Mouse (Mus musculus) liver (tissue): ENCODE measurements around the gene Hps6.

Experiments
- DNase-seq: peaks from one replicate; pipeline ENCODE4 v3.0.0-alpha.2; 2020; ENCODE audit warnings: mixed read lengths

Gene Hps6

DNA sequence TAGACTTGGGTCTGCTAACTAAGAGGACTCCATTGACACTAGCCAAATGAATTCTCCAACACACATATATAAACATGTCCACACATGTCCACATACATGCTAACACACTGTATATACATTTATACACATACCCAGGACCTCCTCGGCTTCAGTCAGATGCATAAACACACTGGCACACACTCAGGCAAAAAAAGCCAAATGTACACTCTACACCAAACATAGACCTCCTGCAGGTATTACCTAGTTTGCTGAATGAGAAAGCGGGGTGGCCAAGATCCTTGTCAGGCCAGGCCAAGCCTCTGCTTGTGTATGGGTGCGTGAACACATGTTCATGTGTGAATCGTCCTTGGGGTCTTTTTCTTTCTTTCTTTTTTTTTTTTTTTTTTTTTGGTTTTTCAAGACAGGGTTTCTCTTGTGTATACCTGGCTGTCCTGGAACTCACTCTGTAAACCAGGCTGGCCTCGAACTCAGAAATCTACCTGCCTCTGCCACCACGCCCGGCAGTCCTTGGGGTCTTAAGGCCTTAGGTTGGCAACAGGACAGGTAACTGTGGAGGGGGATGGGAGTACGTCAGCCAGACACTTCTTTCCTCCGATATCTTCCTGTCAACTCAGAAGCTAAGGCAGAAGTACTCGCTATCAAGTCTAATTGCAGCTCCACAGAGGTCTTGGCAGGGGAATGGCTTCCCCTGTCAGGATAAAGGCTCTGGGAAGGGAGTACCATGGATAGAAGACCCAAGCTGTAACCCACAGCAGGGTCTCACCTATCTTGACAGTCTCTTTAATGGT is 27.1 kb downstream of the Hps6 start:
- no peak for DNase-seq

DNA sequence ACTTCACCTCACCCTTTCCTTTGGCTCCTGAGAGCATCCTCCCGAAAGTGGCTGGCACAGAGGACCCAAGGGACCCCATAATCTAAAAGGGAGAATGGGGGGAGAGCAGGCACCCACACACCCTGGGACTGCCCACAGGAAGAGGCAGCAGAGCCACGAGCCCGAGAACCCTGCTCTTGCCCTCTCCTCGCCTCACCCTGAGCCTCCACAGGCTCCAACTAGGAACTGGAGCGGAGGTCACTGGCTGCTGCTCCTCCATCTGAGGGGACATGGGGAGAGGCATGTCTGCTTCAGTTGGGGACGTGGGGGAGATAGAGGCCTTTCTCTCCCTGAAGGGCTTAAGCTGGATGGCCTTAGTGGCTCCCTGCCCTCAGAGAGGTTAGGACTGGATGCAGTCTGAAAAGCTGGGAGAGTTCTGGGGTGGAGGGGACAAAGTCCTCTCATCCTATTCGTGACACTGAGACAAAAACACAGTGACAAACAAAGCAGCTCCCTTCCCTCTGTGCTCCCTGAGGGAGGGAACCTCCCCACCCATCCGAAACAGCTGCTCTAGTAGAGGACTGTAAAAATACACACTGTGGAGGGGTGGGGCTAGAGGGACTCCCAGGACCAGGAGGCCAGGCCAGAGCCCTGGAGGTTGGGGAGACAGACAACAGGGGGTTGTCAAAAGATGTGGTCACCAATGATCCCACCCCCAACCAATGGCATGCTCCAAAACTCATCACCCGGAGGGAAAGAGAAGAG is 28.6 kb downstream of the Hps6 start:
- DNase-seq: no peak

GRCm38 (mm10) chr19:46032731-46033510 is 29.6 kb downstream of the Hps6 start:
- DNase-seq: no peak

- DNase-seq: no peak
These were observed 30.6 kb downstream of the Hps6 start for GRCm38 (mm10) chr19:46033911-46034310.

GRCm38 (mm10) chr19:46035971-46036370 is 32.7 kb downstream of the Hps6 start:
- no peak for DNase-seq

- peak; percentile 71 for DNase-seq
These were observed 33.4 kb downstream of the Hps6 start for GRCm38 (mm10) chr19:46036477-46037242.

GRCm38 (mm10) chr19:46037243-46037924 is 34.1 kb downstream of the Hps6 start:
- DNase-seq: peak; percentile 85

- DNase-seq: peak; percentile 68
These were observed 34.9 kb downstream of the Hps6 start for GRCm38 (mm10) chr19:46037925-46038850.

GRCm38 (mm10) chr19:46038851-46039260 is 35.5 kb downstream of the Hps6 start:
- peak; percentile 45 for DNase-seq

DNA sequence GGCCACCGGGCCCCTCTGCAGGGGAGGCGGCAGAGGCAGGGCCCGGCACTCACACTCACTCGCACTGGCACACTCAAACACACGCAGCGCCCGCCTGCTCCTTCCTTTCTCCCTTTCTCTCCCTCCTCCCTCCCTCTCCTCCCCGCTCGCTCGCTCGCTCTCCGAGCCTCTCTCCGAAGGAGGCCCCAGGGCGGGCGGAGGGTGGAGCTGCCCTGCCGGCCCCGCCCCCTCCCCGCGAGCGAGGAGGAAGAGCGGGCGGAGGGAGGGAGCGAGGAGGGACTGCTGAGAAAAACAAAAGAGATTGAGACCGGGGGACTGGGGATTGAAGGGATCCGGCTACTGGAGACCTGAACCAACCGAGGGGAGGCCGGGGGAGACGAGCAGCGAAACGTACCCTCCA is 36.2 kb downstream of the Hps6 start:
- peak; percentile 96 for DNase-seq

DNA sequence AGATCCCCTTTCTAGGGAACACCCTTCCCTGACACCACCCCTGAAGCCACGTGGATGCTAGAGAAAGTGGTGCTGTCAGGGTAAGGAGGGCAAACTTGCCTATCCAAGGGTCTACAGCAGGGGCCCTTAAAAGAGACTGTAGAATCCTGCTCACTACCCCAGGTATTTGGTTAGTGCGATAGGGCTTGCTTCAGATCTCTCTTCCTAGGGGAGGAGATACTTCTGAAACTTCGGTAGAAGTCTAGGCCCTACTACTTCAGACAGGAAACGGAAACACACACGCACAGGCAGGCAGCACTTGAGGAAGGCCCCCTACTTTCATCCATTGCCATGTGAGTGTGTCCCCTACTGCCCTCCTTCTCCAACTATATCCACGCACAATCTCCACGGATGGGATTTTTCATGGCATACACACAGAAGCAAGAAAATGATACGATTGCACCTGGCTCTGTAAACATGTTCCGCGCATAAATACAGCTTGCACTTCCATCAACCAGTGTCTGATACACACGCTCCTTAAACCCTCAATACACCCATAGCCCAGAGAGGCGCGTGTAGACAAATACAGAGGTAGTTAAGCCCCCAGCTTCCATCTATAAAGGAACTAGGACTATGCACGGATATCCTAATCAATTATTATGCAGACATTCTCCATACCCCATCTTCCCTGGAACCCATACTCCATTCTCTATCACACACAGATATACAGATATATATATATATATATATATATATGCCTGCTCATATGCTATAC is 37.0 kb downstream of the Hps6 start:
- no peak for DNase-seq

DNA sequence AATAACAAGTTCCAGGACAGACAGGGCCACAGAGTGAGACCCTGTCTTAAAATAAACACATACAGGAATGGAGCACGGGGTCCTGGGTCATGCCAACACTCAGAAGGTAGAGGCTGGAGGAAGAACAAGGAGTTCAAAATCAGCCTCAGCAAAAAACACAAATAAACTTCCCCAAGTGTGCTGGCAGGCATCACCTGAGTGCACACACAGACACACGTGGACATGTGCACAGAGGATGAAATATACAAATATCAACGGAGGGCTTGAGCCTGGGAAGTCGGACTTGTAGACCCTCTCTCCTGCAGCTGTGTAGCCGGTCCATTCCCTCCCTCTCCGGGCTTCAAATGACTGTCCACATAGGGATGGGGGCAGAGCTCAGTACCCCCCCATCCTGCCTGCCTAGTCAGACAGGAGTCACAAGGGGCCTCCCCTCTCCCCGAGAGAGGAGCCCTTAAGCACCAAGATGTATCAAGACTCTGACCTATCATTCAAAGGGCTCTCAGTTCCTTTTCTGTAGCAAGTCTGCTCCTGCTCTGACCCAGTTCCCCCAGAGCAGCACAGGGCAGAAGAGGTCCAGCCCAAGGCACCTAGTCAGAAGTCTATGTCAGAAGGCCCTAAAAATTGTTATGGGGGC is 38.1 kb downstream of the Hps6 start:
- no peak for DNase-seq

- DNase-seq: peak; percentile 76
These were observed 38.7 kb downstream of the Hps6 start for GRCm38 (mm10) chr19:46041933-46042475.

DNA sequence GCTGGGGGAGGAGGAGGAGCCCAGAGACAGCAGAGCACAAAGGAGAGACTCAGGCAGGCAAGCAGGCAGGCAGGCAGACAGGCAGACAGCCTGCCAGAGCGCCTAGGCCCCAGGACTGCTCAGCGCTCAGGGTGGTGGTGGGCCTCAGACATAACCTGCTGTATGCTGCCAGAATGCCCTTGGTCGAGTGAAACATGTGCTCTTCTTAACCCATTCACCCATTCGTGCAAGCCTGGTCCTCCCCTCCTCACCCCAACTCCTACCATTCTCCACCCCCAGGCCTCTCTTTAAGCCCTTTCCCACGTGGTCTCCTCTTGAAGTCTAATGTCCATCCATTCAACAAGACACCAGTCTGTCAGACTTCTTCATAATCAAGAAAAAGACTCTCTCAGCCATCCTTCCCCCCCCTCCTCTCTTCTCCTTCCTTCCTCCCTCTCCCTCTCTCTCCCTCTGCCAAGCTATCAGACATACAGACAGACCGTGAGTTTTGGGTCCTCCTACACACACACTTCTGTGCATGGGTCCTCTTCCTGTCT is 39.2 kb downstream of the Hps6 start:
- DNase-seq: peak; percentile 63

- no peak for DNase-seq
These were observed 40.1 kb downstream of the Hps6 start for GRCm38 (mm10) chr19:46043380-46043779.

DNA sequence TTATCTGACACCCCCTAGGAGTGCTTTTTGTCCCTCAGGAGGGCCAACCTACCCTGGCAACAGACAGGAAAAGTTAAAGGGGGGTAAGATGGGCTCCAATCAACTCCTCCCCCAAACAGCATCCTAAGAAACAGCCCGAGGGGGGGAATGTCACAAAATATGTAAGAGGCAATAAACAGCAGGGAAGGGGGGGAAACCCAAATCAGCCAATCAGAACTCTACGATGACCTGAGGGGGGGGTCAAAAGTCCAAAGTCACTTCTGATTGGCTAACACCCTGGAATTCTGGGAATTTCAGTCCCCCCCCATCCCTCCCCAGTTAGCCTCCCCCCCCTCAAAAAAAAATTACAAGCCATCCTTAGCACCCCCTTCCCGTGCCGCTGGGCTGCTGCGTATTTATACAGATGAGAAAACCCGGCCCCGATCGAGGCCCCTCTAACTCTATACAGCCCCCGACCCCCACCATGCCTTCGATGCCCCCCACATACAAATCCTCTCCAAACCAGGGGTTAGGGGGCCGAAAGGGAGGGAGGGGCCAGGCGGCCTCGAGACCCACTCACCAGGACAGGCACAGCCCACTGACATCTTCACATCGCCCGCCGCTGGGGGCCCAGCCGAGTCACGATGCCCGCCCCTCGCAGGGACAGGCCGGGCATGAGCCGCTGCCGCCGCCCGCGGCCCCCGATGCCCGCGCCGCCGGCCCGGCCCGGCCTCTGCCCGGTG is 41.1 kb downstream of the Hps6 start, which contains the start of gene Pprc1:
Gene Pprc1, plus strand, starts transcription at position 616 of the 722 bp plus-strand sequence.
- DNase-seq: no peak

DNA sequence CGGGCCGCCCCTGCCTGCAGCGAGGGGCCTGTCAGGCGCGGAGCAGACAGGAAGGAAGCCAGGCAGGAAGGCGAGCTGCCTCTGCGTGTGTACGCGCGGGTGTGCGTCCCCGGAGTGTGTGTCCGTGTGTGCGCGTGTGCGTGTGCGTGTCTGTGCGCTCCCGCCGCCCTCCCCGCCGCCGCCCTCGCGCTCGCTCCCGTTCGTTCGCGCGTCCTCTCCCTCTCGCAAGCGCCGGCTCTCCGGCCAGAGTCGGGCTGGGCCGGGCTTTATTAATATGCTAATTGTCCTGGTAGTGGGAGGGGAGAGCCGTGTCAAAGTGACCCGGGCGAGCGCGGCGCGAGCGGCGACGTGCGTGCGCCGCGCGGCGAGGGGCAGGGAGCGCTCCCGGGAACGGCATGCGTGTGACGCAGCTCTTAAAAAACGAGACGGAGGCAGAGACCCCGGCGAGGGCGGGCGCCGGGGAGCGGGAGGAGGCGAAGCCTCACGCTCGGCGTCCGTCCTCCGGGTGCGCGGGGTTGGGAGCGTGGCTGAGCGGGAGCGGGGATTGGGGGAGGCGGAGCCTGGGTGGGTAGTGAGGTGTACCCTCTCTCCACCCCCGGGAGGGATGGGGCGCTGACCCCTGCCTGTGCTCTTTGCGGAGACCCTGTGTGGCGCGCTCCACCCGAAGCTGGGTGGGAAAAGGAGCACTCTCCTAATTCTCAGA is 41.8 kb downstream of the Hps6 start, which contains the start of gene Ldb1:
Gene Ldb1, minus strand, starts transcription at position 222 of the 703 bp plus-strand sequence.
- peak; percentile 85 for DNase-seq
